ENCODE assay signal across 8 mouse cellular contexts in genomic region chrX:38600995-38601369, GRCm38 (mm10). TPM values are rescaled to one million over a fixed set of nuclear protein-coding genes. Genes with fewer than 3 reads are reported as not detected.
A peak's percentile ranks its signal among the peaks of the same experiment; 100 is the strongest.
DNase-seq lines count a peak whose midpoint lies in the region; ATAC-seq and TF ChIP-seq lines count a peak whose summit lies in the region.

No protein-coding gene starts in this region.

- H3K27me3 ChIP-seq in G1E (ENCODE audit: insufficient read depth, low read length) = no peaks in the 10 kb centered on the region
- H3K27me3 ChIP-seq in forebrain, embryonic 12.5 days = no peaks in the 10 kb centered on the region
- H3K27me3 ChIP-seq in hindbrain, embryonic 16.5 days (replicated peaks; ENCODE audit: control insufficient read depth, insufficient read depth, low read length) = no peaks in the 10 kb centered on the region

- peak overlapping the region; percentile 71 for H3K4me3 ChIP-seq in G1E (ENCODE audit: low read depth, low read length)
- H3K4me3 ChIP-seq in forebrain, embryonic 12.5 days (replicated peaks) = peak overlapping the region; percentile 47
- peak overlapping the region; percentile 48 for H3K4me3 ChIP-seq in hindbrain, embryonic 16.5 days (ENCODE audit: low read length)
- H3K4me3 ChIP-seq in left cerebral cortex, adult 2 months = peak overlapping the region; percentile 53

- H3K36me3 ChIP-seq in G1E (replicated peaks) = no peaks in the 10 kb centered on the region
- H3K36me3 ChIP-seq in forebrain, embryonic 12.5 days (replicated peaks) = no peaks in the 10 kb centered on the region
- H3K36me3 ChIP-seq in hindbrain, embryonic 16.5 days (ENCODE audit: control insufficient read depth, insufficient read depth, low read length) = no peaks in the 10 kb centered on the region

- H3K9me3 ChIP-seq in G1E (replicated peaks) = no peaks in the 10 kb centered on the region
- H3K9me3 ChIP-seq in forebrain, embryonic 12.5 days = no peaks in the 10 kb centered on the region
- H3K9me3 ChIP-seq in hindbrain, embryonic 16.5 days (ENCODE audit: control insufficient read depth, low read length) = no peaks in the 10 kb centered on the region

- peak overlapping the region; percentile 77 for H3K27ac ChIP-seq in forebrain, embryonic 12.5 days
- H3K27ac ChIP-seq in hindbrain, embryonic 16.5 days (ENCODE audit: low read depth, low read length) = peak overlapping the region; percentile 76
- H3K27ac ChIP-seq in left cerebral cortex, adult 2 months = peak overlapping the region; percentile 86

- no peaks in the 10 kb centered on the region for H3K4me1 ChIP-seq in G1E (ENCODE audit: insufficient read depth, low read depth, low read length)
- H3K4me1 ChIP-seq in forebrain, embryonic 12.5 days = no peaks in the 10 kb centered on the region
- no peaks in the 10 kb centered on the region for H3K4me1 ChIP-seq in hindbrain, embryonic 16.5 days (ENCODE audit: control insufficient read depth, insufficient read depth, low read depth, low read length)

- peak overlapping the region; percentile 58 for H3K4me2 ChIP-seq in forebrain, embryonic 12.5 days
- peak overlapping the region; percentile 58 for H3K4me2 ChIP-seq in hindbrain, embryonic 16.5 days (ENCODE audit: low read length)

- intact Hi-C loops in left cerebral cortex, adult 2 months (cut with DNase I) = loop anchor here (1.0 kb wide), 2 partner anchors 33 to 37 kb away; no protein-coding TSS in a partner anchor

- no peak for ATAC-seq in G1E (ENCODE audit: extremely low read depth, insufficient number of reproducible peaks, low FRiP score, poor library complexity, severe bottlenecking)
- peak; percentile 63 for ATAC-seq in forebrain, embryonic 12.5 days (ENCODE audit: low FRiP score)
- ATAC-seq in hindbrain, embryonic 16.5 days = peak; percentile 85

- no peak for DNase-seq in G1E (ENCODE audit: low spot score)
- peak; percentile 20 to 23 for DNase-seq in adrenal gland, postnatal 36 days
- peak; percentile 11 to 12 for DNase-seq in left cerebral cortex, adult 2 months (ENCODE audit: extremely low spot score in 1 of 2, low spot score in 2 of 2)
- DNase-seq in lung, postnatal 4 days = peak; percentile 23 to 24
- peak; percentile 21 to 32 for DNase-seq in right cerebral cortex, postnatal 10 days (ENCODE audit: low spot score in 2 of 2)
- no peak for DNase-seq in ovary, adult 18-20 months (ENCODE audit: low spot score)

- TF ChIP-seq CTCF in G1E (IDR thresholded peaks at IDR 0.05; ENCODE audit: low read depth, low read length) = no peak
- TF ChIP-seq CTCF in left cerebral cortex, adult 2 months (IDR thresholded peaks at IDR 0.05) = no peak

- peak overlapping the region; percentile 45; the same call in 1 of the 2 replicates for H3K9ac ChIP-seq in forebrain, embryonic 12.5 days
- peak overlapping the region; percentile 64 for H3K9ac ChIP-seq in hindbrain, embryonic 16.5 days (ENCODE audit: low read depth, low read length)

- 22% methylated on average over 3 of the region's 3 CpGs for WGBS in forebrain, embryonic 12.5 days
- WGBS in hindbrain, embryonic 16.5 days = 14% methylated on average over 3 of the region's 3 CpGs

RNA-seq across cellular contexts. Expression of gene Mcts1, which starts 0.6 kb away (rescaled TPM):
- total RNA-seq in G1E (2014; fragmentation: Nextera tagmentation) (36.5 and 55.3 TPM in 2 replicates), G1E (2017) (73.0 and 78.2 TPM in 2 replicates)
- polyA plus RNA-seq in G1E (2012) = 1.2 and 2.1 TPM in 2 replicates
- total RNA-seq in adrenal gland, postnatal 36 days (2021) = 10 to 100 TPM; 68.7 to 68.9 TPM
- polyA plus RNA-seq in forebrain, embryonic 12.5 days (2016; fragmentation: Nextera tagmentation; extraction: Ambion mirVana) = 98.6 and 105 TPM in 2 replicates
- polyA plus RNA-seq in hindbrain, embryonic 16.5 days (2015; fragmentation: Nextera tagmentation; extraction: Ambion mirVana) = 173 and 181 TPM in 2 replicates
- 10 to 100 TPM; 64.8 to 70.4 TPM for total RNA-seq in left cerebral cortex, adult 2 months (2021)

RNA-seq across cellular contexts. Expression of gene Cul4b, which starts 25.0 kb away (rescaled TPM):
- total RNA-seq in G1E (2014; fragmentation: Nextera tagmentation) (61.1 and 68.4 TPM in 2 replicates), G1E (2017) (52.1 and 62.5 TPM in 2 replicates)
- 6.2 and 7.9 TPM in 2 replicates for polyA plus RNA-seq in G1E (2012)
- total RNA-seq in adrenal gland, postnatal 36 days (2021) = 10 to 100 TPM; 37.3 to 45.4 TPM
- 35.5 and 37.4 TPM in 2 replicates for polyA plus RNA-seq in forebrain, embryonic 12.5 days (2016; fragmentation: Nextera tagmentation; extraction: Ambion mirVana)
- 15.1 and 18.3 TPM in 2 replicates for polyA plus RNA-seq in hindbrain, embryonic 16.5 days (2015; fragmentation: Nextera tagmentation; extraction: Ambion mirVana)
- 10 to 100 TPM; 33.9 to 36.8 TPM for total RNA-seq in left cerebral cortex, adult 2 months (2021)

RNA-seq across cellular contexts. Expression of gene C1galt1c1, which starts 33.9 kb away (rescaled TPM):
- 14.7 and 18.8 TPM in 2 replicates for total RNA-seq in G1E (2014; fragmentation: Nextera tagmentation)
- total RNA-seq in G1E (2017) = 28.4 and 33.3 TPM in 2 replicates
- 0.25 and 0.50 TPM in 2 replicates for polyA plus RNA-seq in G1E (2012)
- 10 to 100 TPM; 27.8 to 28.3 TPM for total RNA-seq in adrenal gland, postnatal 36 days (2021)
- 20.9 and 21.0 TPM in 2 replicates for polyA plus RNA-seq in forebrain, embryonic 12.5 days (2016; fragmentation: Nextera tagmentation; extraction: Ambion mirVana)
- polyA plus RNA-seq in hindbrain, embryonic 16.5 days (2015; fragmentation: Nextera tagmentation; extraction: Ambion mirVana) = 32.2 and 35.3 TPM in 2 replicates
- 10 to 100 TPM; 24.9 to 25.2 TPM for total RNA-seq in left cerebral cortex, adult 2 months (2021)

Comparison
In these comparisons a context has a peak if more than half of its experiments do, and no peak if none do; other contexts are left out.
1. DNase-seq: peak in adrenal gland, postnatal 36 days (2 of 2), left cerebral cortex, adult 2 months (2 of 2), lung, postnatal 4 days (2 of 2) and right cerebral cortex, postnatal 10 days (2 of 2); none in G1E (single experiment) and ovary, adult 18-20 months (single experiment).
2. Peak in every context shown above with its lines, with median percentiles within 50 percentile points of each other: H3K4me3 ChIP-seq and H3K27ac ChIP-seq.